Mouse (Mus musculus): ENCODE data around the gene Wdr81. TPM values are rescaled to one million over a fixed set of nuclear protein-coding genes. Genes with fewer than 3 reads are reported as not detected.

The Wdr81 gene
- total and polyA plus RNA-seq, 2 experiments = 14.4 to 20.3 TPM

GRCm38 (mm10) chr11:75462865-75463336, 8.4 kb upstream of the Wdr81 start:
- H3K4me3 ChIP-seq (ENCODE audit: insufficient read depth, low read depth, low read length) = peak overlapping the region; percentile 91
- H3K9ac ChIP-seq (ENCODE audit: low read depth, low read length) = peak overlapping the region; percentile 87
- TF ChIP-seq CTCF (IDR thresholded peaks at IDR 0.05; ENCODE audit: low read depth, low read length) (no peak), POLR2A (IDR thresholded peaks at IDR 0.05; ENCODE audit: extremely low read depth, insufficient read depth, low read length) (peak; percentile 34; the same call in 1 of the 2 replicates)
- peaks cover 4% of the 10 kb centered on the region; the same call in 1 of the 2 replicates for H3K79me2 ChIP-seq (ENCODE audit: control insufficient read depth, insufficient read depth, low read length)
- peaks cover 25% of the 10 kb centered on the region for H3K36me3 ChIP-seq (ENCODE audit: control insufficient read depth, insufficient read depth, low read length)
- no peaks in the 10 kb centered on the region for H3K27me3 ChIP-seq (ENCODE audit: control insufficient read depth, insufficient read depth, low read length)
- peaks cover 35% of the 10 kb centered on the region for H3K4me1 ChIP-seq (ENCODE audit: control insufficient read depth, insufficient read depth, low read length)
- under 1% methylated on average over 9 of the region's 9 CpGs for WGBS
- H3K27ac ChIP-seq (replicated peaks; ENCODE audit: insufficient read depth, low read depth, low read length) = peak overlapping the region; percentile 97
- peak; percentile 91 for DNase-seq (ENCODE audit: extremely low read depth, low read depth, low spot score)

DNA sequence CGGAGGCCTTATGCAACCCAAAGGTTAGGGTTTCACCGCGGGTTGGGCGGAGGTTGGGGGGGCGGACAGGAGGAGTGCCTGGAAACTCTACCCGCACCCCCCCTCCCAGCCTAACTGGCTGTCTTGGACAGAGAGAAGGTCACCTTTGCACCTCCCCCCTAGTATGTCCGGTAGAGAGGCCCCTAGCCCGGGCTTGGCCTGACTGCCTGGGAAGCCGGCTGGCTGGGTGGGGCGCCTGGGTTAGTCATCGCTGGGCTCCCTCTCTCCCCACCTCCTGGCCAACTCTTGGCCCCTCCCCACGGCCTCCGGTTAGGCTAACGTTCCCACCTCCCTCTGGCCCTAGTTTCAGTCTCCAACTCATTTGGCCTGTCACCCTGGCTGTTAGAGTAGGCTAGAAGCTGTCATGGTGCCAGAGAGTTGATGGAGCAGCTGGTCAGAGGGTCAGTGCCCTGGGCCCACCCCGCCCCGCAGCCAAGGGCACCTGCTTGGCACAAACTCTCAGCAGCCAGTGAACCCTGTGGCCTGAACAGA, 7.8 kb upstream of the Wdr81 start:
- Histone ChIP-seq H3K27me3 (ENCODE audit: control insufficient read depth, insufficient read depth, low read length) (no peaks in the 10 kb centered on the region), H3K4me1 (ENCODE audit: control insufficient read depth, insufficient read depth, low read length) (peaks cover 36% of the 10 kb centered on the region), H3K36me3 (ENCODE audit: control insufficient read depth, insufficient read depth, low read length) (peaks cover 25% of the 10 kb centered on the region), H3K79me2 (ENCODE audit: control insufficient read depth, insufficient read depth, low read length) (peaks cover 4% of the 10 kb centered on the region; the same call in 1 of the 2 replicates), H3K27ac (replicated peaks; ENCODE audit: insufficient read depth, low read depth, low read length) (peak overlapping the region; percentile 97), H3K4me3 (ENCODE audit: insufficient read depth, low read depth, low read length) (peak overlapping the region; percentile 91), H3K9ac (ENCODE audit: low read depth, low read length) (peak overlapping the region; percentile 87)
- DNase-seq (ENCODE audit: extremely low read depth, low read depth, low spot score) = peak; percentile 99
- TF ChIP-seq POLR2A (IDR thresholded peaks at IDR 0.05; ENCODE audit: extremely low read depth, insufficient read depth, low read length) (no peak), CTCF (IDR thresholded peaks at IDR 0.05; ENCODE audit: low read depth, low read length) (no peak)
- WGBS = 1% methylated on average over 15 of the region's 16 CpGs

DNA sequence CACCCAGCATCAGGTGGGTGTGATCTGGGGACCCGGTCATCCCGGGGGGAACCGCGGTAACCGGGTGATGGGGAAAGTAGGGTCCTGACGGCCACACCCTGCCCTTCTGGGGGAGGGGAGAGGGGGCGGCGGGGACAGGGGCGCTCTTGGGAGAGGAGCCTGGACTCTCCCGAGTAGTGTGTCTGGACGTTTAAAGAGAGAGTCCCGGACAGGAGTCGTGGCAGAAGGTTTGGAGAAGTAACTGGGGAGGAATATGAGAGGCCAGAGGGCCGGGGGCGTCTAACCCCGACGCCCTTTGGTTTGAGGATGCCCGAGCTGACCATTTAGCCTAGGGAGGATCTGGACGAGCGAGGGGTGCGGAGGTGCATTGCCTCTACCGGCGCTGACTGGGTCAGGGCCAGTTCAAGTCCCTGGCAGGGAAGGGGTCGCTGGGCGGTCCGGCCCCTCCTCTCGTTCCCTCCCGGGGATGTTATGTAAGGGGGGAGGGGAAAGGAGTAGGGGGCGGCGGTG, 7.3 kb upstream of the Wdr81 start:
- H3K4me1 ChIP-seq (ENCODE audit: control insufficient read depth, insufficient read depth, low read length) = peaks cover 36% of the 10 kb centered on the region
- WGBS = under 1% methylated on average over 29 of the region's 30 CpGs

DNA sequence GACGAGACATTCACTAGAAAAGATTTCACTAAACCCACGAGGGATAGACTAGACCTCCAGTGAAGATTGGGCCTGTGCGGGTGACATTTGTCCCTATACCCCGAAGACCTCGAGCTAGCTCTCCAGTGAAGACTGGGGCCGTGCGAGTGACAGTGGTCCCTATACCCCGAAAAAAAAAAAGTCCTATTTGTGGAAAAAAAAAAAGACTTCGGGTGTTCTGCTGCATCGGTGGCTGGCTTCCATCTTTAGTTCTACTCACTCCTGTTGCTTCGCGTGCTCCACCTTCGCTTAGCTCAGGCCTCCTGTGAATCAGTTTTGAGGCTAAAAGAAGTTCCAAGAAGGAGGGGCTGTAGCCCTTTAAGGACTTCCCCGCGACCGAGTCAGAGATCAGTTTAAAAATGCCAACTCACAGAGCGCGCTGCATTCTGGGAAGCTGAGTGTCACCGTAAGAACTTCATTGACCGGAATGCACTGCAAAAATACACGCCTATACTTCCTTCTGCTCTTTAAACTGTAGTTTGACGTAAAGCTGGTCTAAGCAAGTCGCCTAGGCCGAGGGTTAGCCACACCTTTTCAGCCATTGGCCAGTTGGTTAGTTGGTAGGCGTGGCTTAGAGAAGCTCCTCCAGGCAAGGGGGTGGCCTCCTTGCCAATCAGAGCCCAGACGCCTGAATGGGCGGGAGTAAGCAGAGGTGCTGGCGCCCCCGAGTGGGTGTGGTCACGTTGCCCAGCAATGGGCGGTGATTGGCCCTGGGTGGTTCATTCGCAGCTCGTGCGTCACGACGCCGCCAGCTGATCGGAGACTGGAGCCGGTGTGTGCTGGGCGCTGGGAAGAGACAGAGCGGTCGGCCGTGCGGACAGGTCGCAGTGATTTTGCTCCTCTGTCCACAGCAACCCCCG, 6.6 kb upstream of the Wdr81 start, which contains the start of gene Tlcd2:
Gene Tlcd2 (plus strand): TSS at position 872 of the 899 bp plus-strand sequence.
- peak; percentile 100 for DNase-seq (ENCODE audit: extremely low read depth, low read depth, low spot score)
- H3K9ac ChIP-seq (ENCODE audit: low read depth, low read length) = peak within 1 kb of the TSS; percentile 87
- H3K27me3 ChIP-seq (ENCODE audit: control insufficient read depth, insufficient read depth, low read length) = no peaks in the 10 kb centered on the region
- peaks cover 25% of the 10 kb centered on the region for H3K36me3 ChIP-seq (ENCODE audit: control insufficient read depth, insufficient read depth, low read length)
- peaks cover 4% of the 10 kb centered on the region; the same call in 1 of the 2 replicates for H3K79me2 ChIP-seq (ENCODE audit: control insufficient read depth, insufficient read depth, low read length)
- H3K4me1 ChIP-seq (ENCODE audit: control insufficient read depth, insufficient read depth, low read length) = peaks cover 38% of the 10 kb centered on the region
- H3K4me3 ChIP-seq (ENCODE audit: insufficient read depth, low read depth, low read length) = peak within 1 kb of the TSS; percentile 91
- peak within 1 kb of the TSS; percentile 97 for H3K27ac ChIP-seq (replicated peaks; ENCODE audit: insufficient read depth, low read depth, low read length)
- WGBS = under 1% methylated on average over 46 of the region's 46 CpGs
- peak; percentile 99 for TF ChIP-seq POLR2A (IDR thresholded peaks at IDR 0.05; ENCODE audit: extremely low read depth, insufficient read depth, low read length)
- TF ChIP-seq CTCF (IDR thresholded peaks at IDR 0.05; ENCODE audit: low read depth, low read length) = no peak

More for the DNA sequence above, 7.3 kb upstream of the Wdr81 start:
- H3K9ac ChIP-seq (ENCODE audit: low read depth, low read length) = peak overlapping the region; percentile 87
- H3K27ac ChIP-seq (replicated peaks; ENCODE audit: insufficient read depth, low read depth, low read length) = peak overlapping the region; percentile 97
- peak overlapping the region; percentile 91 for H3K4me3 ChIP-seq (ENCODE audit: insufficient read depth, low read depth, low read length)
- DNase-seq (ENCODE audit: extremely low read depth, low read depth, low spot score) = no peak
- H3K36me3 ChIP-seq (ENCODE audit: control insufficient read depth, insufficient read depth, low read length) = peaks cover 25% of the 10 kb centered on the region
- TF ChIP-seq CTCF (IDR thresholded peaks at IDR 0.05; ENCODE audit: low read depth, low read length) = no peak
- peak; percentile 40; the same call in 1 of the 2 replicates for TF ChIP-seq POLR2A (IDR thresholded peaks at IDR 0.05; ENCODE audit: extremely low read depth, insufficient read depth, low read length)
- no peaks in the 10 kb centered on the region for H3K27me3 ChIP-seq (ENCODE audit: control insufficient read depth, insufficient read depth, low read length)
- peaks cover 4% of the 10 kb centered on the region; the same call in 1 of the 2 replicates for H3K79me2 ChIP-seq (ENCODE audit: control insufficient read depth, insufficient read depth, low read length)

GRCm38 (mm10) chr11:75460103-75460843, 5.8 kb upstream of the Wdr81 start:
- H3K36me3 ChIP-seq (ENCODE audit: control insufficient read depth, insufficient read depth, low read length) = peaks cover 17% of the 10 kb centered on the region
- 5% methylated on average over 19 of the region's 19 CpGs for WGBS
- peak overlapping the region; percentile 43 for H3K4me3 ChIP-seq (ENCODE audit: insufficient read depth, low read depth, low read length)
- TF ChIP-seq POLR2A (IDR thresholded peaks at IDR 0.05; ENCODE audit: extremely low read depth, insufficient read depth, low read length) (0 out of 2 replicates have a peak, but pooled peaks have one; percentile 32), CTCF (IDR thresholded peaks at IDR 0.05; ENCODE audit: low read depth, low read length) (no peak)
- peak overlapping the region; percentile 99 for H3K27ac ChIP-seq (replicated peaks; ENCODE audit: insufficient read depth, low read depth, low read length)
- H3K27me3 ChIP-seq (ENCODE audit: control insufficient read depth, insufficient read depth, low read length) = no peaks in the 10 kb centered on the region
- H3K4me1 ChIP-seq (ENCODE audit: control insufficient read depth, insufficient read depth, low read length) = peaks cover 37% of the 10 kb centered on the region
- peak overlapping the region; percentile 79 for H3K9ac ChIP-seq (ENCODE audit: low read depth, low read length)
- DNase-seq (ENCODE audit: extremely low read depth, low read depth, low spot score) = peak; percentile 95
- peaks cover 4% of the 10 kb centered on the region; the same call in 1 of the 2 replicates for H3K79me2 ChIP-seq (ENCODE audit: control insufficient read depth, insufficient read depth, low read length)

Measured in liver, adult 2 months (tissue).